Mouse (Mus musculus) MEL (cell line): ENCODE results near the gene Dnajc2. TPM values are rescaled to one million over a fixed set of nuclear protein-coding genes. Genes with fewer than 3 reads are reported as not detected.

Experiments used
- DNase-seq: peaks from one replicate; pipeline ENCODE4 v3.0.0; 2011; ENCODE audit warnings: low read depth, low spot score
- H3K27ac ChIP-seq: 2 replicates; pipeline ENCODE4 v1.5.1; 2012; ENCODE audit warnings: low read depth, mild to moderate bottlenecking, control low read depth, low read length, moderate library complexity; ENCODE audit not compliant: control insufficient read depth
- H3K27me3 ChIP-seq, 2 experiments: fragments of 150-350 bp in 1 of 2; sonication (generic) in 1 of 2; 2 replicates each; pipeline ENCODE4 v1.6.1; 2012; ENCODE audit warnings: low read length in 2 of 2, mild to moderate bottlenecking in 2 of 2, improper control_type of control experiment in 1 of 2, moderate library complexity in 1 of 2; ENCODE audit not compliant: insufficient read depth in 2 of 2, control insufficient read depth in 1 of 2
- H3K36me3 ChIP-seq, 2 experiments: 2 replicates each; pipeline ENCODE4 v1.6.1; 2012 to 2014; ENCODE audit warnings: low read length in 2 of 2, improper control_type of control experiment in 1 of 2, inconsistent platforms in 1 of 2, mild to moderate bottlenecking in 1 of 2; ENCODE audit not compliant: insufficient read depth in 2 of 2, control insufficient read depth in 1 of 2
- H3K4me1 ChIP-seq, 2 experiments: fragments of 150-350 bp in 1 of 2; sonication (generic) in 1 of 2; 2 replicates each; pipeline ENCODE4 v1.6.1; 2012; ENCODE audit warnings: low read length in 2 of 2, improper control_type of control experiment in 1 of 2, mild to moderate bottlenecking in 1 of 2; ENCODE audit not compliant: insufficient read depth in 2 of 2, control insufficient read depth in 1 of 2
- H3K4me3 ChIP-seq, 2 experiments: fragments of 150-350 bp in 1 of 2; sonication (generic) in 1 of 2; 2 replicates each; pipeline ENCODE4 v1.5.1; 2012; ENCODE audit warnings: low read depth in 2 of 2, low read length in 2 of 2, mild to moderate bottlenecking in 2 of 2, moderate library complexity in 2 of 2, control low read depth in 1 of 2, improper control_type of control experiment in 1 of 2; ENCODE audit not compliant: control insufficient read depth in 1 of 2, insufficient read depth in 1 of 2
- H3K79me2 ChIP-seq: 2 replicates; pipeline ENCODE4 v1.6.1; 2012; ENCODE audit warnings: mild to moderate bottlenecking, low read length, moderate library complexity; ENCODE audit not compliant: control insufficient read depth, poor library complexity, insufficient read depth
- H3K9ac ChIP-seq: 2 replicates; pipeline ENCODE4 v1.6.1; 2012; ENCODE audit warnings: low read depth, mild to moderate bottlenecking, control low read depth, low read length, moderate library complexity; ENCODE audit not compliant: control insufficient read depth, poor library complexity, severe bottlenecking
- H3K9me3 ChIP-seq: fragments of 150-350 bp; sonication (generic); replicated peaks from 2 replicates; pipeline ENCODE4 v1.6.1; 2012; ENCODE audit warnings: mild to moderate bottlenecking, low read length, improper control_type of control experiment, moderate library complexity; ENCODE audit not compliant: insufficient read depth
- BHLHE40 ChIP-seq: IDR thresholded peaks from 2 replicates; pipeline ENCODE4 v1.6.1; 2012; ENCODE audit warnings: low read depth, mild to moderate bottlenecking, inconsistent platforms, low read length, improper control_type of control experiment, borderline replicate concordance
- CHD1 ChIP-seq: IDR thresholded peaks from 2 replicates; pipeline ENCODE4 v1.6.1; 2012; ENCODE audit warnings: low read depth, mild to moderate bottlenecking, inconsistent platforms, low read length, improper control_type of control experiment
- CHD2 ChIP-seq: IDR thresholded peaks from 2 replicates; pipeline ENCODE4 v1.6.1; 2011; ENCODE audit warnings: low read length, improper control_type of control experiment
- CTCF ChIP-seq, 3 experiments: IDR thresholded peaks in 2 of 3; conservative IDR thresholded peaks in 1 of 3; 2 replicates each; pipeline ENCODE4 v1.5.1; 2011 to 2012; ENCODE audit warnings: low read length in 3 of 3, low read depth in 2 of 3, mild to moderate bottlenecking in 2 of 3, improper control_type of control experiment in 1 of 3, inconsistent platforms in 1 of 3, mixed read lengths in 1 of 3, moderate library complexity in 1 of 3; ENCODE audit not compliant: control insufficient read depth in 1 of 3, insufficient read depth in 1 of 3, poor library complexity in 1 of 3, severe bottlenecking in 1 of 3
- E2F4 ChIP-seq: IDR thresholded peaks from 2 replicates; pipeline ENCODE4 v1.6.1; 2011; ENCODE audit warnings: low read depth, low read length, improper control_type of control experiment, borderline replicate concordance
- ELF1 ChIP-seq: IDR thresholded peaks from 2 replicates; pipeline ENCODE4 v1.6.1; 2014; ENCODE audit warnings: low read depth, mild to moderate bottlenecking, inconsistent platforms, low read length, improper control_type of control experiment, moderate library complexity
- ETS1 ChIP-seq: IDR thresholded peaks from 2 replicates; pipeline ENCODE4 v1.6.1; 2012; ENCODE audit warnings: low read depth, mild to moderate bottlenecking, inconsistent platforms, low read length, improper control_type of control experiment, moderate library complexity
- GATA1 ChIP-seq: IDR thresholded peaks from 2 replicates; pipeline ENCODE4 v1.6.1; 2011; ENCODE audit warnings: low read depth, low read length, improper control_type of control experiment
- JUND ChIP-seq: IDR thresholded peaks from 2 replicates; pipeline ENCODE4 v1.6.1; 2011; ENCODE audit warnings: low read depth, mild to moderate bottlenecking, improper control_type of control experiment, low read length
- MAFK ChIP-seq: IDR thresholded peaks from 2 replicates; pipeline ENCODE4 v1.6.1; 2011; ENCODE audit warnings: low read depth, mild to moderate bottlenecking, low read length, improper control_type of control experiment, borderline replicate concordance
- MAZ ChIP-seq: IDR thresholded peaks from 2 replicates; pipeline ENCODE4 v1.6.1; 2012; ENCODE audit warnings: low read depth, mild to moderate bottlenecking, inconsistent platforms, low read length, improper control_type of control experiment
- MEF2A ChIP-seq: IDR thresholded peaks from 2 replicates; pipeline ENCODE4 v1.6.1; 2014; ENCODE audit warnings: low read depth, mild to moderate bottlenecking, inconsistent platforms, low read length, improper control_type of control experiment; ENCODE audit not compliant: poor library complexity, insufficient replicate concordance, severe bottlenecking; ENCODE audit errors: extremely low read depth
- MXI1 ChIP-seq: IDR thresholded peaks from 2 replicates; pipeline ENCODE4 v1.6.1; 2011; ENCODE audit warnings: mild to moderate bottlenecking, low read depth, low read length, improper control_type of control experiment
- MYC ChIP-seq: IDR thresholded peaks from 2 replicates; pipeline ENCODE4 v1.6.1; 2011; ENCODE audit warnings: low read depth, mild to moderate bottlenecking, low read length, improper control_type of control experiment, moderate library complexity
- NELFE ChIP-seq: IDR thresholded peaks from 2 replicates; pipeline ENCODE4 v1.6.1; 2011; ENCODE audit warnings: low read depth, low read length, improper control_type of control experiment
- POLR2AphosphoS2 ChIP-seq: IDR thresholded peaks from 2 replicates; pipeline ENCODE4 v1.6.1; 2011; ENCODE audit warnings: low read length, improper control_type of control experiment
- SMC3 ChIP-seq: IDR thresholded peaks from 2 replicates; pipeline ENCODE4 v1.6.1; 2011; ENCODE audit warnings: low read depth, low read length, improper control_type of control experiment
- TBP ChIP-seq: IDR thresholded peaks from 2 replicates; pipeline ENCODE4 v1.8.0; 2011; ENCODE audit warnings: low read depth, low read length, improper control_type of control experiment
- TCF12 ChIP-seq: IDR thresholded peaks from 2 replicates; pipeline ENCODE4 v1.6.1; 2014; ENCODE audit warnings: low read depth, mild to moderate bottlenecking, inconsistent platforms, low read length, improper control_type of control experiment, moderate library complexity
- UBTF ChIP-seq: IDR thresholded peaks from 2 replicates; pipeline ENCODE4 v1.6.1; 2012; ENCODE audit warnings: low read depth, mild to moderate bottlenecking, inconsistent platforms, low read length, improper control_type of control experiment, moderate library complexity, borderline replicate concordance; ENCODE audit not compliant: insufficient read depth
- USF1 ChIP-seq: IDR thresholded peaks from 2 replicates; pipeline ENCODE4 v1.6.1; 2014; ENCODE audit warnings: low read depth, mild to moderate bottlenecking, inconsistent platforms, low read length, improper control_type of control experiment, moderate library complexity
- USF2 ChIP-seq, 2 experiments: IDR thresholded peaks; 2 replicates each; pipeline ENCODE4 v1.6.1; 2011 to 2012; ENCODE audit warnings: improper control_type of control experiment in 2 of 2, low read length in 2 of 2, borderline replicate concordance in 1 of 2, inconsistent platforms in 1 of 2, low read depth in 1 of 2, mild to moderate bottlenecking in 1 of 2; ENCODE audit not compliant: insufficient read depth in 1 of 2
- ZC3H11A ChIP-seq: IDR thresholded peaks from 2 replicates; pipeline ENCODE4 v1.6.1; 2012; ENCODE audit warnings: low read depth, mild to moderate bottlenecking, inconsistent platforms, low read length, improper control_type of control experiment
- ZNF384 ChIP-seq: IDR thresholded peaks from 2 replicates; pipeline ENCODE4 v1.6.1; 2012; ENCODE audit warnings: low read depth, mild to moderate bottlenecking, inconsistent platforms, low read length, improper control_type of control experiment
- polyA plus RNA-seq, 2 experiments: library from polyadenylated mRNA; stranded (reverse) in 1 of 2; unstranded in 1 of 2; fragments of >175 nt in 1 of 2; fragments of >200 nt in 1 of 2; gene quantifications; 2 replicates each; pipeline versions ENCODE4 v1.2.1 to v1.2.4; 2012; ENCODE audit warnings: low replicate concordance in 2 of 2, low read depth in 1 of 2; ENCODE audit not compliant: insufficient read length in 2 of 2, insufficient read depth in 1 of 2, missing spikeins in 1 of 2
- total RNA-seq: library from RNA; depleted of rRNA; stranded (reverse); fragments of 300-350 nt; gene quantifications from 2 replicates; pipeline ENCODE4 v1.2.3, GENCODE M21; 2012

Gene Dnajc2
- total and polyA plus RNA-seq, 3 experiments = 64.7 to 211 (median 199) TPM

GRCm38 (mm10) chr5:21786258-21787185, 1.5 kb upstream of the Dnajc2 start (continued):
- TF ChIP-seq USF2 (IDR thresholded peaks at IDR 0.05; ENCODE audit: borderline replicate concordance in 1 of 2, insufficient read depth in 1 of 2, low read depth in 1 of 2, low read length in 2 of 2) (no peak), MEF2A (no peak), ETS1 (no peak; the same call in 1 of the 2 replicates), TCF12 (peak; percentile 78), JUND (no peak), GATA1 (0 out of 2 replicates have a peak, but pooled peaks have one; percentile 2), CHD2 (no peak), POLR2AphosphoS2 (peak; percentile 90), ZC3H11A (no peak), CHD1 (peak; percentile 98), SMC3 (no peak), ZNF384 (0 out of 2 replicates have a peak, but pooled peaks have one; percentile 24), E2F4 (peak; percentile 77; the same call in 1 of the 2 replicates), MAFK (0 out of 2 replicates have a peak, but pooled peaks have one; percentile 14), ELF1 (peak; percentile 93), MAZ (no peak), UBTF (peak; percentile 93; the same call in 1 of the 2 replicates), BHLHE40 (no peak), CTCF (IDR thresholded peaks at IDR 0.05 in 2 of 3, conservative IDR thresholded peaks at IDR 0.05 in 1 of 3; ENCODE audit: control insufficient read depth in 1 of 3, insufficient read depth in 1 of 3, low read depth in 2 of 3, low read length in 3 of 3, poor library complexity in 1 of 3, severe bottlenecking in 1 of 3) (no peak)
- TF ChIP-seq, all 39 proteins: peak for 20

GRCm38 (mm10) chr5:21785776-21786175, 725 bp upstream of the Dnajc2 start:
- peak overlapping the region; percentile 94 for H3K27ac ChIP-seq
- peak overlapping the region; percentile 91 for H3K9ac ChIP-seq
- H3K36me3 ChIP-seq = peaks cover 3 to 41% of the 10 kb centered on the region in 2 experiments
- DNase-seq = peak; percentile 74
- TF ChIP-seq MYC (no peak), USF1 (no peak), TBP (0 out of 2 replicates have a peak, but pooled peaks have one; percentile 19), ZNF384 (peak; percentile 82), MXI1 (no peak), NELFE (no peak), CHD1 (peak; percentile 69; the same call in 1 of the 2 replicates)
- no peaks in the 10 kb centered on the region for H3K9me3 ChIP-seq
- H3K79me2 ChIP-seq = peaks cover 69% of the 10 kb centered on the region
- H3K27me3 ChIP-seq = no peaks in the 10 kb centered on the region
- H3K4me3 ChIP-seq = peak overlapping the region; percentile 83 to 95
- H3K4me1 ChIP-seq = peaks cover 7 to 26% of the 10 kb centered on the region in 2 experiments
